Mouse (Mus musculus): ENCODE results near the gene Crtc1.

Crtc1 gene

GRCm38 (mm10) chr8:70389678-70390077 is 49.7 kb downstream of the Crtc1 start:
- DNase-seq (ENCODE audit: low spot score): no peak

- DNase-seq (ENCODE audit: low spot score): peak; percentile 41
Measured at GRCm38 (mm10) chr8:70383287-70383686, 56.1 kb downstream of the Crtc1 start.

- no peak for DNase-seq (ENCODE audit: low spot score)
Measured at GRCm38 (mm10) chr8:70380069-70380468, 59.3 kb downstream of the Crtc1 start.

- DNase-seq (ENCODE audit: low spot score): no peak
Measured at GRCm38 (mm10) chr8:70377049-70377448, 62.3 kb downstream of the Crtc1 start.

GRCm38 (mm10) chr8:70376275-70376741 is 63.1 kb downstream of the Crtc1 start:
- peak; percentile 12 for DNase-seq (ENCODE audit: low spot score)

GRCm38 (mm10) chr8:70375212-70375859 is 64.0 kb downstream of the Crtc1 start:
- peak; percentile 33 for DNase-seq (ENCODE audit: low spot score)

- peak; percentile 39 for DNase-seq (ENCODE audit: low spot score)
Measured at GRCm38 (mm10) chr8:70374318-70374927, 65.0 kb downstream of the Crtc1 start.

GRCm38 (mm10) chr8:70373397-70374317 is 65.7 kb downstream of the Crtc1 start, which contains the start of gene Comp:
Comp (plus strand) TSS chr8:70373558.
- DNase-seq (ENCODE audit: low spot score): no peak

GRCm38 (mm10) chr8:70371951-70372350 is 67.4 kb downstream of the Crtc1 start:
- no peak for DNase-seq (ENCODE audit: low spot score)

- DNase-seq (ENCODE audit: low spot score): no peak
Measured at GRCm38 (mm10) chr8:70370476-70370875, 68.9 kb downstream of the Crtc1 start.

- DNase-seq (ENCODE audit: low spot score): no peak
Measured at GRCm38 (mm10) chr8:70366588-70366987, 72.8 kb downstream of the Crtc1 start.

- no peak for DNase-seq (ENCODE audit: low spot score)
Measured at GRCm38 (mm10) chr8:70364066-70364465, 75.3 kb downstream of the Crtc1 start.

GRCm38 (mm10) chr8:70361484-70362032 is 77.8 kb downstream of the Crtc1 start:
- DNase-seq (ENCODE audit: low spot score): no peak

GRCm38 (mm10) chr8:70360769-70361168 is 78.6 kb downstream of the Crtc1 start:
- no peak for DNase-seq (ENCODE audit: low spot score)

GRCm38 (mm10) chr8:70359411-70359810 is 80.0 kb downstream of the Crtc1 start:
- no peak for DNase-seq (ENCODE audit: low spot score)

GRCm38 (mm10) chr8:70356111-70356510 is 83.3 kb downstream of the Crtc1 start:
- no peak for DNase-seq (ENCODE audit: low spot score)

- no peak for DNase-seq (ENCODE audit: low spot score)
Measured at GRCm38 (mm10) chr8:70354004-70354403, 85.4 kb downstream of the Crtc1 start.

GRCm38 (mm10) chr8:70353194-70353817 is 86.1 kb downstream of the Crtc1 start, which contains the start of gene Upf1:
Upf1 (minus strand) TSS chr8:70353278.
- peak; percentile 99 for DNase-seq (ENCODE audit: low spot score)

- DNase-seq (ENCODE audit: low spot score): peak; percentile 64
Measured at GRCm38 (mm10) chr8:70352657-70353151, 86.7 kb downstream of the Crtc1 start.

GRCm38 (mm10) chr8:70352000-70352384 is 87.4 kb downstream of the Crtc1 start:
- no peak for DNase-seq (ENCODE audit: low spot score)

Measured in T-cell, adult 2 months (primary cell).